Mouse (Mus musculus) gastrocnemius, adult 2 months (tissue): ENCODE results near the gene Gm5941. TPM values are rescaled to one million over a fixed set of nuclear protein-coding genes. Genes with fewer than 3 reads are reported as not detected.
"Not testable (repeated sequence)": the region's sequence is repeated elsewhere in the genome, so short reads cannot be mapped to it uniquely, and the experiment has no call there.

Experiments
- DNase-seq: peaks from one replicate; pipeline ENCODE4 v3.0.0; 2022
- H3K27ac ChIP-seq: fragments of 200-600 bp; 2 replicates; pipeline ENCODE4 v1.8.1; 2022; ENCODE audit warnings: mild to moderate bottlenecking
- H3K4me3 ChIP-seq: fragments of 200-600 bp; 2 replicates; pipeline ENCODE4 v1.8.1; 2022; ENCODE audit warnings: mild to moderate bottlenecking, moderate library complexity
- CTCF ChIP-seq: fragments of 200-600 bp; IDR thresholded peaks from 2 replicates; pipeline ENCODE4 v1.8.1; 2022; ENCODE audit warnings: antibody characterized with exemption, mild to moderate bottlenecking, moderate library complexity
- intact Hi-C: fragments of 180-260 bp; cut with DNase I; formaldehyde crosslinking; loops from one replicate; pipeline ENCODE4 v1.15.1; 2025
- long read RNA-seq, 2 experiments: library from polyadenylated mRNA; stranded (forward); transcript quantifications; one replicate each; pipeline ENCODE4 v2.0.0; 2021
- total RNA-seq, 2 experiments: library from RNA; stranded (reverse); gene quantifications; 2 replicates each; pipeline ENCODE4 v1.2.3; 2021

Gm5941 gene
- total RNA-seq: not detected
- long read RNA-seq, experiment 1: 0 reads
- long read RNA-seq, experiment 2: 0 reads

DNA sequence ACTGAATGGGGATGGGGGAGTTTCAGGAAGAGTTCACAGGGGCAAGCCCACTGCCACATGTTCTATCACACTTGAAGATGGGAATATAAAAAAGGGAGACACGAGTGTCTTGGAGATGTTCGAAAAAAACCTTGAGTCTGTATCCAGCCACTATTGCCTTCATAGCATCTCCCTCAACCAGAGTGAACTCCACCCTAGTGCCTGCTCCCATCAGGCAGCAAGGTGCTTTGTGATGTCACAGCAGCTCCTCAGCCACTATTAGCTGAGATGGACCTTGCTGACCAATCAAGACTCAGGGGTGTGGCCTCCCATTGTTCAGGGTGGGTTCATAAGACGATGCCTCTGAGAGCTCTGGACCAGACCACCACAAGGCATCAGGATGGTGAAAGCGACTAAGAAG lies at the start of gene Gm5941:
Gene Gm5941, plus strand, starts transcription at position 301 of the 400 bp plus-strand sequence.
- intact Hi-C loops, DNase-seq, H3K4me3 ChIP-seq, H3K27ac ChIP-seq: not testable (repeated sequence)

GRCm38 (mm10) chrX:92460496-92460895 lies 29.3 kb upstream of the Gm5941 start:
- Histone ChIP-seq H3K4me3 (no peak overlapping the region), H3K27ac (no peak overlapping the region)
- intact Hi-C loops: no loop called here
- DNase-seq: no peak
- TF ChIP-seq CTCF: no peak

GRCm38 (mm10) chrX:92464773-92465172 lies 25.0 kb upstream of the Gm5941 start:
- intact Hi-C loops: no loop called here
- Histone ChIP-seq H3K27ac (no peak overlapping the region), H3K4me3 (no peak overlapping the region)
- DNase-seq: no peak
- TF ChIP-seq CTCF: no peak

DNA sequence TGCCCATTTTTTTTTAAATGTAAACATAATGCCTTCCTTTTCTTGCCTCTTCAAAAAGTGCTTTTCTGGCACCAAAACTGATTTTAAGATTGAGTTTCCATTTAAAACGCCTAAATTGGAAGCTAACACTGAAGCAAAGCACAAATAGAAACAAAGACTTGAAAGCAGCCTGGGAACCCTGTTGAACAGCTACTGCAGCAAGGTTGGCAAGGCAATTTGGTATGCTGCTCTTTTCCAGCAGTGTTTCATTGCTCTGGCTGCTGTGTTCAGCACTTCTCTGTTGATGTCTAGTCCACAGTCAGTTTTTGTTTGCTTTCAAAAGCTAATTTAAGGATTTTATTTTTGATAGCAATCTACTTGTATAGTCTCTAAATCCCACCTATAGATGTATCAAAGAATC lies 8.5 kb downstream of the Gm5941 start:
- TF ChIP-seq CTCF: no peak

GRCm38 (mm10) chrX:92527826-92528225 lies 38.1 kb downstream of the Gm5941 start:
- no peak for TF ChIP-seq CTCF
- Histone ChIP-seq H3K4me3 (no peak overlapping the region), H3K27ac (no peak overlapping the region)
- intact Hi-C loops: no loop called here
- no peak for DNase-seq

More for the DNA sequence above, 8.5 kb downstream of the Gm5941 start:
- no peak for DNase-seq
- no peak overlapping the region for H3K4me3 ChIP-seq
- intact Hi-C loops: no loop called here
- no peak overlapping the region for H3K27ac ChIP-seq

Other genes starting within 250 kb of the Gm5941 start
- gene Mageb18, start 109.6 kb downstream of the Gm5941 start, total RNA-seq: not detected